Mouse (Mus musculus) kidney, embryonic 16.5 days (tissue): ENCODE data around the gene Oxt. TPM values are rescaled to one million over a fixed set of nuclear protein-coding genes. Genes with fewer than 3 reads are reported as not detected.
"Not testable (repeated sequence)": the region's sequence is repeated elsewhere in the genome, so short reads cannot be mapped to it uniquely, and the experiment has no call there.

Experiments
- ATAC-seq: fragments of 200-750 bp; cut with Nextera tagmentation; 2 replicates; pipeline ENCODE4 v1.8.0; 2017; ENCODE audit warnings: moderate TSS enrichment; ENCODE audit not compliant: low FRiP score, low TSS enrichment
- H3K27ac ChIP-seq: fragments of 300-500 bp; sonication (generic); 2 replicates; pipeline ENCODE4 v1.5.1; 2014; ENCODE audit warnings: low read length
- H3K27me3 ChIP-seq: fragments of 300-500 bp; sonication (generic); 2 replicates; pipeline ENCODE4 v1.6.1; 2014; ENCODE audit warnings: low read length, control low read depth, mixed read lengths; ENCODE audit not compliant: insufficient read depth
- H3K36me3 ChIP-seq: fragments of 300-500 bp; sonication (generic); 2 replicates; pipeline ENCODE4 v1.6.1; 2014; ENCODE audit warnings: low read length, control low read depth, mixed read lengths; ENCODE audit not compliant: insufficient read depth
- H3K4me1 ChIP-seq: fragments of 300-500 bp; sonication (generic); 2 replicates; pipeline ENCODE4 v1.6.1; 2014; ENCODE audit warnings: low read length, control low read depth, mixed read lengths; ENCODE audit not compliant: insufficient read depth
- H3K4me2 ChIP-seq: fragments of 300-500 bp; sonication (generic); replicated peaks from 2 replicates; pipeline ENCODE4 v1.6.1; 2014; ENCODE audit warnings: low read depth, low read length
- H3K4me3 ChIP-seq: fragments of 300-500 bp; sonication (generic); 2 replicates; pipeline ENCODE4 v1.5.1; 2014; ENCODE audit warnings: mild to moderate bottlenecking, low read length
- H3K9ac ChIP-seq: fragments of 300-500 bp; sonication (generic); replicated peaks from 2 replicates; pipeline ENCODE4 v1.6.1; 2014; ENCODE audit warnings: low read length
- H3K9me3 ChIP-seq: fragments of 300-500 bp; sonication (generic); 2 replicates; pipeline ENCODE4 v1.6.1; 2016; ENCODE audit warnings: low read length, control low read depth
- WGBS: fragments of 180-500 bp; shearing (Covaris S2); extraction: QIAGEN DNeasy Blood & Tissue Kit; methylation state at CpG from one replicate; pipeline ENCODE4 v1.1.7; 2014; 5-methylcytosine and 5-hydroxymethylcytosine counted together
- polyA plus RNA-seq: library from polyadenylated mRNA; unstranded; fragments of >200 nt; fragmentation: Nextera tagmentation; extraction: Ambion mirVana; gene quantifications from 2 replicates; pipeline ENCODE4 v1.2.1, GENCODE M21; 2015

Oxt gene
- polyA plus RNA-seq, 1 experiment from 2014 or later, result 0.32 TPM

GRCm38 (mm10) chr2:130576564-130576963 is 591 bp downstream of the Oxt start:
- peaks cover 19% of the 10 kb centered on the region for H3K4me1 ChIP-seq
- H3K36me3 ChIP-seq, H3K27ac ChIP-seq, H3K9me3 ChIP-seq, ATAC-seq: not testable (repeated sequence)
- peak overlapping the region; percentile 53 for H3K9ac ChIP-seq
- peak overlapping the region; percentile 55 for H3K4me2 ChIP-seq
- under 1% methylated on average over 30 of the region's 32 CpGs for WGBS
- peak overlapping the region; percentile 37 for H3K4me3 ChIP-seq
- peaks cover 66% of the 10 kb centered on the region for H3K27me3 ChIP-seq

DNA sequence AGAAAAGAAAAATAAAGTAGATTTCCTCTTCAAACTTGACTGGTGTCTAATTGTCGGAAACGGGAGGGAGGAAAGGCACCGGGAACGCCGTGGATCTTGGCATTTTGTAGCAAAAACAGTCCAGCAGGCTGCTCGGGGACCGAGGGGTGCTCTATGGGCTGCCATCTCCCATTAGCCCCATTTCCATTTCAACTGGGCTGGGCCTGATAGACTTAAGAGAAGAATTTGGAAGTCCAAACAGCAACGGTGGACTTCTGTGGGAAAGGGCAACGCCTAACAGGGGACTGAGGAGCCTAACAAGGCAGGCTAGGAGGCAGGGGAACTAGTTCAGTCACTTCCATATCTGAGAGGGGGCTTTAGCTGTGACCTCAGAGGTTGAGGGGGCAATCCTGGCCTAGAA is 1.0 kb downstream of the Oxt start:
- H3K9ac ChIP-seq, result no peak overlapping the region; the same call in 1 of the 2 replicates
- 7% methylated on average over 9 of the region's 9 CpGs for WGBS

DNA sequence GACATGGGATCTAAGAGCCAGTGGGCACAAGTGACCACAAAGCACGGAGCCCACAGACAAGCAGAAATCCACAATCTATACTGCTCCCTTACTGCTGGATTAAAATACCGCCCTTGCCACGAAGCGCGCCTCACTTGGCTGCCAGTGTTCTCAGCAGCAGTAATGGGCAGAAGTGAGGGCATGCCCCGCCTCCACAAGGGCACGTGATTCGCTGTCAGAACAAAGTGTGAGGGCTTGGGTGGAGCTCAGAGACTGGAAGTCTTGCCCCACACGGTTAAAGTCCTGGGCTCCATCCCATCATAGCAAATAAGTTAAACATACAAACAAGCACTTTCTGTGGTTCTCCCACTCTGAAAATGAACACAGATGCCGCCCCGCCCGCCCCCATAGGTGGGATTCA is 1.7 kb downstream of the Oxt start:
- H3K9ac ChIP-seq, result no peak overlapping the region
- no peak overlapping the region for H3K4me3 ChIP-seq
- H3K27me3 ChIP-seq, result peaks cover 75% of the 10 kb centered on the region
- no peaks in the 10 kb centered on the region for H3K9me3 ChIP-seq
- H3K36me3 ChIP-seq, result no peaks in the 10 kb centered on the region
- H3K4me2 ChIP-seq, result peak overlapping the region; percentile 24; the same call in 1 of the 2 replicates
- peaks cover 19% of the 10 kb centered on the region for H3K4me1 ChIP-seq
- ATAC-seq, result peak; percentile 46; the same call in 1 of the 2 replicates
- 4% methylated on average over 12 of the region's 12 CpGs for WGBS
- H3K27ac ChIP-seq, result no peak overlapping the region

More for the DNA sequence above, 1.0 kb downstream of the Oxt start:
- Histone ChIP-seq H3K4me3 (peak overlapping the region; percentile 37), H3K36me3 (no peaks in the 10 kb centered on the region), H3K4me2 (peak overlapping the region; percentile 55), H3K9me3 (no peaks in the 10 kb centered on the region), H3K27ac (no peak overlapping the region), H3K4me1 (peaks cover 19% of the 10 kb centered on the region), H3K27me3 (peaks cover 70% of the 10 kb centered on the region)
- ATAC-seq, result no peak

DNA sequence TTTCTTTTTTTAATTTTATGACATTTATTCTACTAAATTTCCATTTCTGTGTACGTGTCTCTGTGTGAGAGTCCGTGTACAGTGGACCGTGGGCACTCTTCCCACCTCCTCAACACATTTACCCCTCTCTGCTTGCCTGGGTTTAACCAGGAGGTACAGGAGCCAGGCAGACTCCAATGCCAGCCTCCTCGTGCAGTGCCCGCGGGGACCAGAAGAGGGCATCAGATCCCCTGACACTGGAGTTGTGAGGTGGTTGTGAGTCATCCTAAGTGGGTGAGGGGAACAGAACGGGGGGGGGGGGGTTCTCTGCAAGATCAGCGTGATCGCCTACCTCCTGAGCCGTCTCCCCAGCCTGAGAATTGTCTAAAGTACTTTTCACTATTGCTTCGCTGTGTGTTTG is 2.2 kb downstream of the Oxt start:
- no peak overlapping the region for H3K9ac ChIP-seq
- H3K4me1 ChIP-seq, result peaks cover 19% of the 10 kb centered on the region
- peaks cover 78% of the 10 kb centered on the region for H3K27me3 ChIP-seq
- H3K4me2 ChIP-seq, result no peak overlapping the region
- H3K4me3 ChIP-seq, result no peak overlapping the region
- no peaks in the 10 kb centered on the region for H3K9me3 ChIP-seq
- no peaks in the 10 kb centered on the region for H3K36me3 ChIP-seq
- ATAC-seq, result no peak
- WGBS, result 9% methylated on average over 11 of the region's 11 CpGs
- H3K27ac ChIP-seq, result no peak overlapping the region

DNA sequence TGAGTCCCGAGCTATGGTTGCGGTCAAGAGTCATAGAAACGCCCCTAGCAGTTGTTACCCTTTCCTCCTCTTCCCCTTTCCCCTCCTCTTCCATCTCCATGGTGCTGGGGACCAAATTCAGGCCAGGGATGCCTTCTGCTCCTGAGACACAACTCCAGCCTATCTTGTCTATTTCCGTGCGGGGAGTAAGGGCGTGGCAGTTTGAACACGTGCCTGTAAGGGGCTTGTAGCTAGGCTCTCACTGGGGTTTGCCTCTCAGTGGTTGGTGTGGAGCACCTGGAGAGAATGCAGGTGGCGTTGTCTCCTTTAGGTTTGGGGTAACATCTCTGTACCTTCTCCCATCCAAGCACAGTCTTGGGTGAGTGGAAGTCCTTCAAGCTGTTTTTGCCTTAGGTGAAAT is 3.8 kb downstream of the Oxt start:
- Histone ChIP-seq H3K4me3 (no peak overlapping the region), H3K4me2 (no peak overlapping the region)
- 10% methylated on average over 8 of the region's 8 CpGs for WGBS

GRCm38 (mm10) chr2:130581201-130581600 is 5.2 kb downstream of the Oxt start:
- ATAC-seq, result no peak
- Histone ChIP-seq H3K9me3 (no peaks in the 10 kb centered on the region), H3K27ac (no peak overlapping the region), H3K4me2 (peak overlapping the region; percentile 54), H3K4me3 (peak overlapping the region; percentile 39), H3K9ac (no peak overlapping the region), H3K4me1 (peaks cover 19% of the 10 kb centered on the region), H3K36me3 (no peaks in the 10 kb centered on the region), H3K27me3 (peaks cover 65% of the 10 kb centered on the region)
- WGBS, result 3% methylated on average over 16 of the region's 16 CpGs

More for the DNA sequence above, 3.8 kb downstream of the Oxt start:
- H3K27ac ChIP-seq, result no peak overlapping the region
- ATAC-seq, result no peak
- H3K36me3 ChIP-seq, result no peaks in the 10 kb centered on the region
- peaks cover 19% of the 10 kb centered on the region for H3K4me1 ChIP-seq
- H3K9ac ChIP-seq, result no peak overlapping the region
- peaks cover 78% of the 10 kb centered on the region for H3K27me3 ChIP-seq
- no peaks in the 10 kb centered on the region for H3K9me3 ChIP-seq

GRCm38 (mm10) chr2:130582552-130582951 is 6.6 kb downstream of the Oxt start, which contains the start of gene Avp:
Gene Avp, minus strand, starts transcription at chr2:130582554.
- Histone ChIP-seq H3K4me2 (no peak within 1 kb of the TSS), H3K27ac (no peak within 1 kb of the TSS), H3K4me3 (no peak within 1 kb of the TSS), H3K9me3 (no peaks in the 10 kb centered on the region), H3K27me3 (peaks cover 51% of the 10 kb centered on the region), H3K36me3 (no peaks in the 10 kb centered on the region), H3K4me1 (peaks cover 11% of the 10 kb centered on the region), H3K9ac (no peak within 1 kb of the TSS)
- no peak for ATAC-seq
- 37% methylated on average over 10 of the region's 10 CpGs for WGBS

- no peak for ATAC-seq
These were observed 8.1 kb downstream of the Oxt start for GRCm38 (mm10) chr2:130583902-130584560.

GRCm38 (mm10) chr2:130586016-130586415 is 10.0 kb downstream of the Oxt start:
- Histone ChIP-seq H3K9me3 (no peaks in the 10 kb centered on the region), H3K4me3 (no peak overlapping the region), H3K27me3 (peaks cover 17% of the 10 kb centered on the region), H3K4me1 (peaks cover 2% of the 10 kb centered on the region; the same call in 1 of the 2 replicates), H3K36me3 (peaks cover 14% of the 10 kb centered on the region), H3K4me2 (no peak overlapping the region), H3K9ac (no peak overlapping the region), H3K27ac (no peak overlapping the region)
- 85% methylated on average over 6 of the region's 6 CpGs for WGBS
- no peak for ATAC-seq

More at GRCm38 (mm10) chr2:130583902-130584560, 8.1 kb downstream of the Oxt start:
- H3K4me2 ChIP-seq, result no peak overlapping the region
- H3K36me3 ChIP-seq, result no peaks in the 10 kb centered on the region
- peaks cover 37% of the 10 kb centered on the region for H3K27me3 ChIP-seq
- H3K9me3 ChIP-seq, result no peaks in the 10 kb centered on the region
- H3K9ac ChIP-seq, result no peak overlapping the region
- H3K4me3 ChIP-seq, result no peak overlapping the region
- H3K27ac ChIP-seq, result no peak overlapping the region
- 76% methylated on average over 10 of the region's 10 CpGs for WGBS
- H3K4me1 ChIP-seq, result peaks cover 11% of the 10 kb centered on the region

DNA sequence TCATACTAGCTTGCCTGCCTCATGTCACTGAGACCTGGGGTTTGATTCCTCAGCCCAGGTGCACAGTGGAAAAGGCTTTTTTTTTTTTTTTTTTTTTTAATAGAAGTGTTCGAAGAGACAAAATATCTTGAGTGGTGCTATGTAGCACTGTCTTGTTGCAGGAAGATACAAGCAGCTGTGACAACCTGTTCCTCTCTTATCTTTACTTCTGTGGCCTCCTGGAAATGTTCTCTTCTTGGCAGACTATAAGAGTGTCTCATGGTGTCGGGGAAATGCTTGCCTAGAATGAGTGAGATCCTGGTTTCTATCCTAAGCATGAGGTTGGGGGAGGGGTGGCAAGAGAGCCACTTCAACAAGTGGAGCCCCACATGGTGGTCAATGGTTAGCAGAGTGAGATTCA is 12.4 kb downstream of the Oxt start:
- no peak overlapping the region for H3K4me2 ChIP-seq
- peaks cover 22% of the 10 kb centered on the region for H3K36me3 ChIP-seq
- H3K9me3 ChIP-seq, result no peaks in the 10 kb centered on the region
- no peak for ATAC-seq
- H3K27me3 ChIP-seq, result no peaks in the 10 kb centered on the region
- H3K4me3 ChIP-seq, result no peak overlapping the region
- no peak overlapping the region for H3K27ac ChIP-seq
- H3K9ac ChIP-seq, result no peak overlapping the region
- WGBS, result 83% methylated on average over 2 of the region's 2 CpGs
- H3K4me1 ChIP-seq, result no peaks in the 10 kb centered on the region
